Mouse (Mus musculus) forebrain, embryonic 10.5 days (tissue): ENCODE measurements at regions not wholly inside any gene's neighbourhood (a gene's known extent, or its start where the extent isn't known, plus 50 kb on each side); places are given as distances from the start of the nearest gene placed in this dataset.
A peak's percentile ranks its signal among the peaks of the same experiment; 100 is the strongest.

Experiments used
- DNase-seq: peaks from one replicate; pipeline ENCODE4 v3.0.0-alpha.2; 2017; ENCODE audit warnings: low spot score; ENCODE audit errors: extremely low spot score
- H3K27ac ChIP-seq: fragments of 300-500 bp; sonication (generic); 2 replicates; pipeline ENCODE4 v1.5.1; 2016; ENCODE audit warnings: mild to moderate bottlenecking
- H3K27me3 ChIP-seq: fragments of 300-500 bp; sonication (generic); 2 replicates; pipeline ENCODE4 v1.6.1; 2016; ENCODE audit warnings: mild to moderate bottlenecking; ENCODE audit not compliant: poor library complexity, severe bottlenecking
- H3K36me3 ChIP-seq: fragments of 300-500 bp; sonication (generic); replicated peaks from 2 replicates; pipeline ENCODE4 v1.6.1; 2016; ENCODE audit warnings: mild to moderate bottlenecking, moderate library complexity
- H3K4me1 ChIP-seq: fragments of 300-500 bp; sonication (generic); 2 replicates; pipeline ENCODE4 v1.6.1; 2016
- H3K4me3 ChIP-seq: fragments of 300-500 bp; sonication (generic); 2 replicates; pipeline ENCODE4 v1.5.1; 2016; ENCODE audit warnings: mild to moderate bottlenecking, moderate library complexity
- H3K9me3 ChIP-seq: fragments of 300-500 bp; sonication (generic); 2 replicates; pipeline ENCODE4 v1.6.1; 2016; ENCODE audit warnings: mild to moderate bottlenecking, moderate library complexity
- WGBS: fragments of 180-500 bp; shearing (Covaris S2); methylation state at CpG from one replicate; pipeline ENCODE4 v1.1.7; 2016; 5-methylcytosine and 5-hydroxymethylcytosine counted together

DNA sequence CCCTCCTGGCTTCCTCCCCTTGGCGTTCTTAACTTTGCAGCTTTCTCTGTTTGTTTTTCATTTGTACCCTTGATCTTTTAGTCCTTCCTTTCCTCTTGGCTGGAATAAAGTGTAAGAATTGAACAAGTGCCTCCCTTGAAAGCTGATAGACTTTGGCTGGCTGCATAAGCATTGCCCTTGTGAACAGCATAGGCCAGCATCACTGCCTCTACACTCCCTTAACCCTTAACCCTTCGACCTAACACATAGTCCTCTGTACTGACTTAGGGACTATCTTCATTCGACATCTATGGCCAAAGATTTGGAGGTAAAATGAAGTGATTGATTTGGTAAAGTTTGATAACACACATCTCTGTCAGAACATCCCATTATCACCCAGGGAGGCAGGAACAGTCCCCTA lies 163.5 kb upstream of the Tbx18 start:
- WGBS, result 65% methylated on average over 3 of the region's 3 CpGs
- H3K36me3 ChIP-seq, result no peaks in the 10 kb centered on the region
- H3K4me3 ChIP-seq, result no peak overlapping the region

DNA sequence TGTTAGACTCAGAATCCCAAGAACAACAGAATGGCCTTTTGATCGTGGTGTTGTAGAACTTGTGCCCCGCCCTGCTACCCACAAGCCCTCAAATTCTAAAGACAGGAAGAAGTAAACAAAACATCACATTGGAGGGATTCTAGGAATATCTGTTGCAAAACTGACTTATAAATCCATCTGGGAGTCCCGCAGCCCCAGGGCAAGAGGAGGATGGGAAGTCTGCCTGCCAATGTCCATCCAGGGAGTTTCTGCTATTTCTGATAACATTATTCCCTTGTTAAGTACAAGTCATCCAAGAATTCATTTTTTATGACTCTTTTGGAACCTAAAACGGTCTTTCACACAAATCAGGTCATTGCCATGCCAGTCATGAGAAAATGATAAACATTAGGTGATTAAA lies 164.5 kb upstream of the Tbx18 start:
- peaks cover 19% of the 10 kb centered on the region for H3K4me1 ChIP-seq
- H3K27ac ChIP-seq, result no peak overlapping the region
- no peaks in the 10 kb centered on the region for H3K36me3 ChIP-seq
- H3K4me3 ChIP-seq, result no peak overlapping the region
- WGBS, result 84% methylated on average over 4 of the region's 4 CpGs
- H3K9me3 ChIP-seq, result no peaks in the 10 kb centered on the region
- no peak for DNase-seq
- no peaks in the 10 kb centered on the region for H3K27me3 ChIP-seq

More for the DNA sequence above, 163.5 kb upstream of the Tbx18 start:
- Histone ChIP-seq H3K9me3 (no peaks in the 10 kb centered on the region), H3K4me1 (peaks cover 16% of the 10 kb centered on the region), H3K27me3 (no peaks in the 10 kb centered on the region), H3K27ac (0 out of 2 replicates have a peak overlapping the region, but pooled peaks have one; percentile 25)
- no peak for DNase-seq

DNA sequence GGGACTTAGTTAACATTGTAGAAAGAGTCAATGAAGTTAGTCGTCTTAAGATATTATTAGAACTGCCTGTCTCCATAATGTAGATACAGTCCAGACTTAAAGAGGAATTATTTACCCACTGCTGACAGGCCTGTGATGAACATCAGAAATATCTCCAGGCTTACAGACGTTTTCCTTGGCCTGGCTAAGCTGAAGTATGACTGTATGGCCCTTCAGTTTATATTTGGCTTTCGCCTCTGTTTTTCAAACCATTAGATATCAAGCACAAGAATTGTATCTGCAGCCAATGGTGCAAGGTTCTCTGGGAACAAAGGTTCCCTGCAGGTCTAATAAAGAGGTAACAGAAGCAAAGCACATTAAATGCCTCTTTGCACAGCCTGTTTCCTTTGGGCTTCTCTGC lies 166.3 kb upstream of the Tbx18 start:
- 88% methylated on average over 3 of the region's 3 CpGs for WGBS

DNA sequence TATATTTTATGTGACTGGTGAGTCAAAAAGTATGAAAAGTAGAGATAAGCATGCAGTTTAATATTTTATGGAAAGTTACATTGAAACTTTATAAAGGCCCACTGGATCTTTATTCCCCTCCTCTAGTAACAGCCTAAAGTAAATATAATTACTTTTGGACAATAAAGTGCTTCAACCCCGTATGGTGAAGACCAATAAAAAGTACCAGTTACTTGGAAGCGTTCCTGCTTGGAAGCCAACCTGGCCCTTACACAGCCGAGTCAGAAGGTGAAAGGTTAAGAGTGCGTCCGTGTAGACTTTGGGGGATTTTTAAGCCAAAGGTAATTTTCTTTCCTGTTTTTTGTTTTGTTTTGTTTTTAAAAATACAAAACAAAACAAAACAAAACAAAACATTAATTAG lies 168.3 kb upstream of the Tbx18 start:
- 83% methylated on average over 5 of the region's 5 CpGs for WGBS
- Histone ChIP-seq H3K27ac (no peak overlapping the region), H3K4me1 (peaks cover 10% of the 10 kb centered on the region), H3K4me3 (no peak overlapping the region), H3K9me3 (no peaks in the 10 kb centered on the region), H3K27me3 (no peaks in the 10 kb centered on the region), H3K36me3 (no peaks in the 10 kb centered on the region)
- no peak for DNase-seq

More for the DNA sequence above, 166.3 kb upstream of the Tbx18 start:
- H3K27me3 ChIP-seq, result no peaks in the 10 kb centered on the region
- DNase-seq, result no peak
- H3K27ac ChIP-seq, result no peak overlapping the region
- no peaks in the 10 kb centered on the region for H3K36me3 ChIP-seq
- peaks cover 19% of the 10 kb centered on the region for H3K4me1 ChIP-seq
- H3K9me3 ChIP-seq, result no peaks in the 10 kb centered on the region
- no peak overlapping the region for H3K4me3 ChIP-seq

DNA sequence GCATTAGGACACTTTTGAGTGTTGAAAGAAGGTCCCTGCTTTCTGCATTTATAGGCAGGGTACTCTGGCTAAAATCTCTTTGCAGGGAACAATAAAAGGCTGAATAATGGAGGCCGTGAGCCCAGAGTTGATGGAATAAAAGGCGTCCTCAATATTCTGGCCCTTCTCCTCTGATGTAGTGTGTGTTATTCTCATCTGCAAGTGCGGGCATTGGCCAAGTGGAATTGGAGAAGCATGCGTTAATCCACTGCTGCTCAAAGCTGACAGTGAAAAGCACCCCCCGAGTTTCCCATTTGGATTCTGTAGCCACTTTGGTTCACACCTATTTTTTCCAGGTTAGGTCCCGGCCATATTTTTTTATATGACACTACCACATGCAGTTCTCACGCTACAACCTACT lies 168.7 kb upstream of the Tbx18 start:
- peaks cover 6% of the 10 kb centered on the region; the same call in 1 of the 2 replicates for H3K4me1 ChIP-seq
- no peaks in the 10 kb centered on the region for H3K9me3 ChIP-seq
- 81% methylated on average over 7 of the region's 7 CpGs for WGBS
- no peaks in the 10 kb centered on the region for H3K27me3 ChIP-seq
- H3K4me3 ChIP-seq, result no peak overlapping the region
- H3K36me3 ChIP-seq, result no peaks in the 10 kb centered on the region
- H3K27ac ChIP-seq, result no peak overlapping the region
- DNase-seq, result no peak

DNA sequence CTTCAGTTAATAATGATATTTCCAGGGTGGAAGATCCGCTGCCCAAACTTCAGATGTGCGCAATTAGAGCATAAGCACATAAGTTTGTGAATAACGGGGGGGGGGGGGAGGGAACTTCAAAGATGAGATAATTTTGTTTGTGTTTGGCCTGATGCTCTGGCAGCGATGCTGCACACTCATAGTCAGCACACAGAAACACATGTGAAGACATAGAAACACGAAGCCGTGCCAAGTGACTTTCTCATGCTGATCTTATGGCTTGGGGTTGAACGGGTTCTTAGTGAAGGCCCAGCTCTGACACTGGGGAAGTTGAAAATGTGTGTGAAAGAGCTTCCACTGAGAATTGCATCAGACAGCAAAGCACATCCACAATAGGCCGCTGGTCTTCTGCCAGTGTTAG lies 190.2 kb upstream of the Tbx18 start:
- no peaks in the 10 kb centered on the region for H3K9me3 ChIP-seq

DNA sequence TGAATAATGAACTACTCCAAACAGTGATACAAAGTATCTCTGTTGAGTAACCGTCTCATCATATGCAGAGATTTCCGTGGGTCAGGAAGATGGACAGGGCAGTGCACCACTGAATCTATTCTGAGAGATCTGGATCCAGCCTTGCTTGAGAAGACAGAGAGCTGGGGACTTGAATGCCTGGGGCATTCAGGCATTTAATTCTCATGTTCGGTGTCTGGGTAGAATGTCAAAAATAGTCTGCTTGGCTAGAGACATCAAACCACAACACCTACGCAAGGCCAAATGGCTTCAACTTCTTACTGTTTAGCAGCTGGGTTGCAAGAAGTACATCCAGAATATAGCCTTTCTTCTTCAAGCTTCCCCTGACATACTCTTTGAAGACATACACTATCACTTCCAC lies 194.1 kb upstream of the Tbx18 start:
- DNase-seq, result no peak
- Histone ChIP-seq H3K4me1 (no peaks in the 10 kb centered on the region), H3K27me3 (no peaks in the 10 kb centered on the region), H3K27ac (no peak overlapping the region), H3K36me3 (no peaks in the 10 kb centered on the region), H3K9me3 (no peaks in the 10 kb centered on the region), H3K4me3 (no peak overlapping the region)
- WGBS, result 90% methylated on average over 4 of the region's 4 CpGs

More for the DNA sequence above, 190.2 kb upstream of the Tbx18 start:
- no peak overlapping the region for H3K27ac ChIP-seq
- no peaks in the 10 kb centered on the region for H3K36me3 ChIP-seq
- no peak overlapping the region for H3K4me3 ChIP-seq
- DNase-seq, result no peak
- no peaks in the 10 kb centered on the region for H3K4me1 ChIP-seq
- H3K27me3 ChIP-seq, result no peaks in the 10 kb centered on the region
- WGBS, result 89% methylated on average over 8 of the region's 8 CpGs

DNA sequence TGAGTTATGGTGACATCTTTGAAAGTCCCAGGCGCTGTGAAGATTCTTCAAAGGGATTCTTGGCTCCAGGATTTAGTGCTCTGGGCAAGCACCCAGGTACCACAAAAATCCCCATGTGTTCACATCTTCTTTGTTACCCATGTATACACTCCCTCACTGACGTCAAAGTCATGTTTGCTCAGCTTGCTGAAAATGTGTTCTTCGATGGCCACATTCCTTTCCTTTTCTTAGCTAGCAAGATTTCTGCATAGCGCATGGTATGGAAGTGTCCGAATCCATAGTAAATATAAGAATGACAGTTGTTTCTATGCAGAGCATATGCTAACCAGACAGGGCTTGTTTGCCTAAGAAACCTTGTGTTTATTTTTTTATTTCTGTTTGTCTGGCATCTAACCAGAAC lies 202.2 kb upstream of the Tbx18 start:
- 95% methylated on average over 5 of the region's 5 CpGs for WGBS
- H3K27me3 ChIP-seq, result no peaks in the 10 kb centered on the region

DNA sequence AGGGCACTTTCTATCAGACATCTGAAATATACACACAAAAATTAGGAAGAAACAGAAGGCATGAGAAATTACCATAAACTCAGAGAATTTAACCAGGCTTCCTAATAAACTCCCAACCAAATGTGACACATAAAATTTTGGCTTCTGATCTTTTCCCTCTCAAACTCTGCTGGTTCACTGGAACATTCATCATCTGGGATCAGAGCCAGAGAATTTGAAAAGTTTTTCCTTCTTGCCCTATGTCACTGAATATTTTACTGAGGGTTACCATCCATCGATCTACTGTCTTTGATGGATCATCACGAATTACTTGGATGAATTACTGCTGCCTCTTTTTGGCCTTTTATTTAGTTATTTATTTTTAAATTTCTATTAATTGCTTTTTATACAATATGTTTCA lies 221.4 kb upstream of the Tbx18 start:
- WGBS, result 93% methylated on average over 2 of the region's 2 CpGs
- Histone ChIP-seq H3K4me3 (no peak overlapping the region), H3K9me3 (no peaks in the 10 kb centered on the region), H3K27ac (no peak overlapping the region), H3K4me1 (no peaks in the 10 kb centered on the region), H3K36me3 (no peaks in the 10 kb centered on the region), H3K27me3 (no peaks in the 10 kb centered on the region)
- no peak for DNase-seq

More for the DNA sequence above, 202.2 kb upstream of the Tbx18 start:
- H3K27ac ChIP-seq, result no peak overlapping the region
- no peaks in the 10 kb centered on the region for H3K36me3 ChIP-seq
- H3K9me3 ChIP-seq, result no peaks in the 10 kb centered on the region
- DNase-seq, result no peak
- no peak overlapping the region for H3K4me3 ChIP-seq
- H3K4me1 ChIP-seq, result no peaks in the 10 kb centered on the region

DNA sequence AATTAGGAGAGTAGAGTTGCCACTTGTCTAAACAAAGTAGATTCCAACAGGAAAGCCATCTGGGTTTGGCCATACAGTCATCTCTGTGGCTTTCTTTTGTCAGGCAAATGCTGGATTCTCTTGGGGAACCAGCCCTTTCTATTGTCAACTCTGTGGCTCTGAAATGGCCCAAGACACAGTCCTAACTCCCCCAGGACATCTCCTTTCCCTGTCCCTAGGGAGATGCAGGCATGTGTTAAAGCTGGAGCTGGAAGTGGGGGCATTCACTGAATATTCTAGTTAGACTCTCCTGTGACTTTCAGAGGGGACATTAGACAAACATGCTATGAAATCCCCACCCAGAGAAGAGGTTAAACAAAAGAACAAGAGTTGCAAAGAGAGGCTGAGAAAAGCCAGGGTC lies 223.9 kb upstream of the Tbx18 start:
- H3K36me3 ChIP-seq, result no peaks in the 10 kb centered on the region
- DNase-seq, result no peak
- H3K4me1 ChIP-seq, result no peaks in the 10 kb centered on the region
- H3K4me3 ChIP-seq, result no peak overlapping the region
- no peak overlapping the region for H3K27ac ChIP-seq
- H3K27me3 ChIP-seq, result no peaks in the 10 kb centered on the region
- H3K9me3 ChIP-seq, result no peaks in the 10 kb centered on the region

DNA sequence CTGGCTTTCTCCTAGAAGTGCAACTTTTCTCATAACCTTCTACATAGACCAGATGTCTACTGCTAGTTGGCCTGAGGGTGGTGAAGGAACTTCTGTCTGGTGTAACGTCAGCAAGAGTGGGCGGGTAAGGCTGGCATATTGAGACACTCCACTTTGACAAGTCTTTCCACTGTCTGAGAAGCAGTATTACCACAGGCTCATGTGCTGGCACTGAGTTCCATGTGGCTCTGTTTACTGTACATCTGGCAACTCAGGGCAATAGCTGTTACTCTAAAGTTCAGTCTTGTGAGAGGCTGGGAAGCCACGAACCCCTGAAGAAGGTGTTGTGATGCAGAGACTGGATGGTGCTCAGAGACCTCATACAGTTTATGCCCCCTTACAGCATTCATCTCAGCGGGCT lies 230.7 kb upstream of the Tbx18 start:
- H3K9me3 ChIP-seq, result no peaks in the 10 kb centered on the region
- no peak overlapping the region for H3K27ac ChIP-seq
- DNase-seq, result no peak
- H3K36me3 ChIP-seq, result no peaks in the 10 kb centered on the region
- WGBS, result 89% methylated on average over 4 of the region's 4 CpGs
- no peaks in the 10 kb centered on the region for H3K4me1 ChIP-seq
- no peaks in the 10 kb centered on the region for H3K27me3 ChIP-seq
- no peak overlapping the region for H3K4me3 ChIP-seq

DNA sequence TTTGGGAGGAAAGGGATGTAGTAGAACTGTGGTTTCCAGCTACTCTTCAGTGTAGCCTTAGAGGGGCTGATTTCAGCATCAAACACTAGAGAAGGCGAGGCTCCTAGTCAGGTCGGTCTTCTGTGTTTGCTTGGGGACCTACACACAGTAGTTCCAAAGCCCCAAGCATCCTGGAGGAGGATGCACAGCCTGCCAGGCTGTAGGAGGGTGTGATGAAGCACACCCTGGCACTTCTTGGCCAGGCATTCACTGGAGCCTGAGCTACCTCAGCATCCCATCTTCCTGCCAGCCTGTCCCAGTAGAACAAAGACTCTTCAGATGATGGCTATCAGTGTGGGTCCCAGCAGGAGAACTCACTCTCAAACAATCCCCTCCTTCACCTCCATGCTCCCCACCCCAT lies 233.4 kb upstream of the Tbx18 start:
- WGBS, result 77% methylated on average over 2 of the region's 2 CpGs
- H3K27ac ChIP-seq, result no peak overlapping the region

DNA sequence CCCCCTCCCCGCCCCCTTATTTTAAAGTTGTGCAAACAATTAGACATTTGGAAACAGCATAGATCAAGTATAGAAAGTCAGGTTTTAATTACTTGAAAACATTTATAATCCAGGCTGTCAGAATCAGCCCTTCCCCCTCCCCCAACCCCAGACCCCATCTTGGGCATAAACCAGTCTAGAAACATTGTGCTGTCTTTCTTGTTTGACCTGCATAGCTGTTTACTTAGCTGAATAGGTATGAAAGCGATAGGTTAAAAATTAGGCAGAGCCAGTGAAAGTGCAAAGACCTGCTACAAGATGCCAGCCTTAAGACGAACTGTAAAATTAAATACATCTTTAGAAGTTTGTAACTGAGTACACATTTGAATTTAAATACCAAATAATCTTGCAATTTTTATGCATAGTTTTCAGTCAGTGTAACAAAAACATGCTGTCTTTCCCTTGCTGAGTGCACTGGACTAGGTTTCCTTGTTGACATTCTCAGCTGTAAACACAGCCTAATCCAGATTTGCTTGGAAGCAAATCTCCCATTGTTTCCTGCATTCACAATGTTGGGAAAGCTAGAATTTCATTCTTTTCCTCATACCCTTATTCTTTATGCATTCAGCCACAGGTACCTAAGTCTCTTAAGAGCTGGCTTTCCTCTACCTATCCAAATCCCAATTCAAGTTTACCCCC lies 234.2 kb upstream of the Tbx18 start:
- Histone ChIP-seq H3K36me3 (no peaks in the 10 kb centered on the region), H3K27me3 (no peaks in the 10 kb centered on the region), H3K27ac (no peak overlapping the region), H3K9me3 (no peaks in the 10 kb centered on the region), H3K4me3 (no peak overlapping the region), H3K4me1 (no peaks in the 10 kb centered on the region)
- WGBS, result 77% methylated on average over 3 of the region's 3 CpGs
- DNase-seq, result no peak

More for the DNA sequence above, 233.4 kb upstream of the Tbx18 start:
- Histone ChIP-seq H3K4me1 (no peaks in the 10 kb centered on the region), H3K27me3 (no peaks in the 10 kb centered on the region), H3K9me3 (no peaks in the 10 kb centered on the region), H3K36me3 (no peaks in the 10 kb centered on the region), H3K4me3 (no peak overlapping the region)
- DNase-seq, result no peak
